Mouse (Mus musculus) embryonic stem cell, embryonic (primary cell): ENCODE measurements at regions not wholly inside any gene's neighbourhood (a gene's known extent, or its start where the extent isn't known, plus 50 kb on each side); places are given as distances from the start of the nearest gene placed in this dataset.

Source experiments
- CTCF ChIA-PET, 4 experiments: fragments of 300-600 bp in 2 of 4; fragments of 350-600 bp in 2 of 4; sonication (Branson Sonifier 250); formaldehyde crosslinking; loops; one replicate each; lab custom pipeline; 2022; ENCODE audit warnings: inconsistent platforms in 2 of 4; lab: Charles Lee
- POLR2A ChIA-PET, 4 experiments: fragments of 300-600 bp in 2 of 4; fragments of 350-600 bp in 2 of 4; sonication (Branson Sonifier 250); formaldehyde crosslinking; loops; one replicate each; lab custom pipeline; 2022; ENCODE audit warnings: antibody characterized with exemption in 4 of 4, inconsistent platforms in 1 of 4; lab: Charles Lee

GRCm38 (mm10) chr17:70942478-70942877 is 60.0 kb upstream of the Myom1 start:
- ChIA-PET CTCF (no interaction called here), POLR2A (no interaction called here)

GRCm38 (mm10) chr17:70934258-70934657 is 68.2 kb upstream of the Myom1 start:
- ChIA-PET POLR2A (interaction anchor here in 2 of 4 experiments (0.8 to 2.1 kb wide), 3 partner anchors 81 to 189 kb away, joined by 3 to 6 read pairs (median 3); partner anchors contain the start of gene Tgif1 (in 1 of the 2)), CTCF (no interaction called here)

- ChIA-PET CTCF (no interaction called here), POLR2A (interaction anchor here in 2 of 4 experiments (0.8 to 2.1 kb wide), 2 partner anchors 80 to 188 kb away, joined by 3 to 6 read pairs; partner anchors contain the start of gene Tgif1 (in 1 of the 2))
Measured at GRCm38 (mm10) chr17:70933122-70934050, 69.0 kb upstream of the Myom1 start.

GRCm38 (mm10) chr17:70932565-70932964 is 69.9 kb upstream of the Myom1 start:
- CTCF ChIA-PET = no interaction called here
- POLR2A ChIA-PET = no interaction called here

- POLR2A ChIA-PET = interaction anchor here in 2 of 4 experiments (0.6 to 1.4 kb wide), 2 partner anchors 29 to 89 kb away, joined by 3 read pairs; no protein-coding TSS in a partner anchor
Measured at GRCm38 (mm10) chr17:70930600-70930999, 71.8 kb upstream of the Myom1 start.

GRCm38 (mm10) chr17:70929582-70929981 is 72.9 kb upstream of the Myom1 start:
- ChIA-PET CTCF (no interaction called here), POLR2A (interaction anchor here in 1 of 4 experiments (0.8 to 1.3 kb wide), 2 partner anchors 30 to 37 kb away, joined by 3 read pairs; no protein-coding TSS in a partner anchor)

More at GRCm38 (mm10) chr17:70930600-70930999, 71.8 kb upstream of the Myom1 start:
- CTCF ChIA-PET = interaction anchor here in 1 of 4 experiments (0.7 kb wide), 1 partner anchor 47 kb away, joined by 3 read pairs; no protein-coding TSS in a partner anchor

GRCm38 (mm10) chr17:70924565-70925220 is 71.3 kb upstream of the Tgif1 start:
- CTCF ChIA-PET = interaction anchor here in 1 of 4 experiments (0.5 kb wide), 1 partner anchor 33 kb away, joined by 4 read pairs; no protein-coding TSS in a partner anchor
- POLR2A ChIA-PET = interaction anchor here in 3 of 4 experiments (0.6 to 2.2 kb wide), 29 partner anchors 9 to 187 kb away, joined by 3 to 13 read pairs (median 4); partner anchors contain the start of genes Myom1 (in 1 of the 3) and Tgif1 (in 1 of the 3)

- POLR2A ChIA-PET = interaction anchor here (0.7 to 2.4 kb wide), 14 partner anchors 10 to 184 kb away, joined by 3 to 10 read pairs (median 4); partner anchors contain the start of genes Myl12a (in 1 of the 4) and Myom1 (in 1 of the 4)
- CTCF ChIA-PET = no interaction called here
Measured at GRCm38 (mm10) chr17:70921681-70922080, 68.3 kb upstream of the Tgif1 start.

GRCm38 (mm10) chr17:70920181-70920580 is 66.8 kb upstream of the Tgif1 start:
- ChIA-PET CTCF (no interaction called here), POLR2A (interaction anchor here in 1 of 4 experiments (1.2 kb wide), 1 partner anchor 27 kb away, joined by 3 read pairs; no protein-coding TSS in a partner anchor)

- POLR2A ChIA-PET = interaction anchor here in 3 of 4 experiments (0.6 to 4.7 kb wide), 18 partner anchors 8 to 121 kb away, joined by 3 to 32 read pairs (median 4); partner anchors contain the start of gene Tgif1 (in 1 of the 3)
- CTCF ChIA-PET = interaction anchor here in 1 of 4 experiments (1.0 kb wide), 1 partner anchor 180 kb away, joined by 3 read pairs; no protein-coding TSS in a partner anchor
Measured at GRCm38 (mm10) chr17:70917183-70917935, 64.0 kb upstream of the Tgif1 start.

GRCm38 (mm10) chr17:70916089-70916750 is 62.9 kb upstream of the Tgif1 start:
- CTCF ChIA-PET = interaction anchor here in 2 of 4 experiments (0.7 to 1.2 kb wide), 4 partner anchors 15 to 179 kb away, joined by 3 read pairs; no protein-coding TSS in a partner anchor
- POLR2A ChIA-PET = interaction anchor here (0.7 to 4.7 kb wide), 32 partner anchors 8 to 178 kb away, joined by 3 to 32 read pairs (median 4); partner anchors contain the start of genes Myl12a (in 1 of the 4) and Myom1 (in 1 of the 4)

- CTCF ChIA-PET = interaction anchor here in 1 of 4 experiments (0.7 to 1.2 kb wide), 5 partner anchors 15 to 79 kb away, joined by 3 read pairs; no protein-coding TSS in a partner anchor
- POLR2A ChIA-PET = interaction anchor here (0.7 to 4.7 kb wide), 31 partner anchors 9 to 600 kb away, joined by 3 to 32 read pairs (median 4); partner anchors contain the start of genes Myl12a (in 1 of the 4) and Myom1 (in 1 of the 4)
Measured at GRCm38 (mm10) chr17:70915445-70915844, 62.1 kb upstream of the Tgif1 start.

- POLR2A ChIA-PET = interaction anchor here (0.6 to 4.7 kb wide), 30 partner anchors 9 to 162 kb away, joined by 3 to 25 read pairs (median 4); partner anchors contain the start of gene Tgif1 (in 1 of the 4)
- CTCF ChIA-PET = interaction anchor here (0.6 to 2.0 kb wide), 7 partner anchors 10 to 995 kb away, joined by 3 to 12 read pairs (median 4); no protein-coding TSS in a partner anchor
Measured at GRCm38 (mm10) chr17:70910238-70910637, 56.9 kb upstream of the Tgif1 start.

- POLR2A ChIA-PET = interaction anchor here in 3 of 4 experiments (0.7 to 4.7 kb wide), 20 partner anchors 8 to 81 kb away, joined by 3 to 25 read pairs (median 6); partner anchors contain the start of gene Tgif1 (in 1 of the 3)
- CTCF ChIA-PET = interaction anchor here in 2 of 4 experiments (0.8 to 2.0 kb wide), 3 partner anchors 9 to 61 kb away, joined by 3 to 6 read pairs (median 4); no protein-coding TSS in a partner anchor
Measured at GRCm38 (mm10) chr17:70909573-70909972, 56.2 kb upstream of the Tgif1 start.

- POLR2A ChIA-PET = interaction anchor here in 3 of 4 experiments (0.6 to 4.7 kb wide), 33 partner anchors 8 to 201 kb away, joined by 3 to 25 read pairs (median 4); partner anchors contain the start of gene Tgif1 (in 2 of the 3)
- CTCF ChIA-PET = interaction anchor here in 3 of 4 experiments (0.5 to 1.2 kb wide), 4 partner anchors 8 to 77 kb away, joined by 3 to 12 read pairs (median 4); no protein-coding TSS in a partner anchor
Measured at GRCm38 (mm10) chr17:70908328-70908727, 55.0 kb upstream of the Tgif1 start.
